Mouse (Mus musculus) ES-E14 (cell line): Measurements from ENCODE around the gene Mknk2. TPM values are rescaled to one million over a fixed set of nuclear protein-coding genes. Genes with fewer than 3 reads are reported as not detected.
A peak's percentile ranks its signal among the peaks of the same experiment; 100 is the strongest.

Experiments
- DNase-seq: peaks from one replicate; pipeline ENCODE4 v3.0.0-alpha.2; 2013; ENCODE audit warnings: low read depth, low spot score
- H3K27ac ChIP-seq: 2 replicates; pipeline ENCODE4 v1.5.1; 2012; ENCODE audit warnings: low read depth, mild to moderate bottlenecking, low read length, moderate library complexity, mixed read lengths; ENCODE audit not compliant: poor library complexity, insufficient read depth, severe bottlenecking
- H3K36me3 ChIP-seq: 2 replicates; pipeline ENCODE4 v1.6.1; 2012; ENCODE audit warnings: mild to moderate bottlenecking, low read length, moderate library complexity, mixed read lengths; ENCODE audit not compliant: control insufficient read depth, poor library complexity, insufficient read depth, severe bottlenecking
- H3K4me1 ChIP-seq, 2 experiments: fragments of 150-350 bp in 1 of 2; sonication (generic) in 1 of 2; 2 replicates each; pipeline ENCODE4 v1.6.1; 2012; ENCODE audit warnings: low read length in 2 of 2, mild to moderate bottlenecking in 1 of 2, mixed read lengths in 1 of 2; ENCODE audit not compliant: control insufficient read depth in 2 of 2, insufficient read depth in 2 of 2, poor library complexity in 1 of 2
- H3K4me3 ChIP-seq, 2 experiments: fragments of 150-350 bp in 1 of 2; sonication (generic) in 1 of 2; 2 replicates each; pipeline ENCODE4 v1.5.1; 2012; ENCODE audit warnings: low read length in 2 of 2, low read depth in 1 of 2, mild to moderate bottlenecking in 1 of 2, mixed read lengths in 1 of 2; ENCODE audit not compliant: insufficient read depth in 1 of 2, poor library complexity in 1 of 2, severe bottlenecking in 1 of 2
- H3K9ac ChIP-seq: 2 replicates; pipeline ENCODE4 v1.6.1; 2012; ENCODE audit warnings: low read depth, mild to moderate bottlenecking, low read length, mixed read lengths; ENCODE audit not compliant: poor library complexity, insufficient read depth, severe bottlenecking
- H3K9me3 ChIP-seq: fragments of 150-350 bp; sonication (generic); 2 replicates; pipeline ENCODE4 v1.6.1; 2012; ENCODE audit warnings: low read depth, mild to moderate bottlenecking, low read length; ENCODE audit not compliant: control insufficient read depth, insufficient read depth
- CHD2 ChIP-seq: IDR thresholded peaks from 2 replicates; pipeline ENCODE4 v1.6.1; 2014; ENCODE audit warnings: mild to moderate bottlenecking, low read depth, low read length, inconsistent platforms
- HCFC1 ChIP-seq: IDR thresholded peaks from 2 replicates; pipeline ENCODE4 v1.6.1; 2012; ENCODE audit warnings: low read length, inconsistent platforms, borderline replicate concordance; ENCODE audit not compliant: insufficient read depth
- MAFK ChIP-seq: IDR thresholded peaks from 2 replicates; pipeline ENCODE4 v1.6.1; 2014; ENCODE audit warnings: mild to moderate bottlenecking, low read depth, low read length, inconsistent platforms; ENCODE audit not compliant: insufficient read depth
- ZC3H11A ChIP-seq: IDR thresholded peaks from 2 replicates; pipeline ENCODE4 v1.6.1; 2012; ENCODE audit warnings: low read depth, mild to moderate bottlenecking, inconsistent platforms, low read length, borderline replicate concordance
- ZNF384 ChIP-seq: IDR thresholded peaks from 2 replicates; pipeline ENCODE4 v1.6.1; 2012; ENCODE audit warnings: low read depth, low read length, inconsistent platforms
- in situ Hi-C, 2 experiments: fragments of 600-800 bp; cut with MboI; formaldehyde crosslinking; loops; one replicate each; pipeline ENCODE4 v1.15.1; 2025; ENCODE audit warnings: low sequenced_read_pairs in 2 of 2, inconsistent platforms in 1 of 2; ENCODE audit not compliant: unreplicated experiment in 2 of 2
- total RNA-seq: library from RNA; depleted of rRNA; stranded (reverse); fragments of 300-350 nt; gene quantifications from 2 replicates; pipeline ENCODE4 v1.2.3, GENCODE M21; 2012

Gene Mknk2
- total RNA-seq, 1 experiment, result 40.7 TPM

DNA sequence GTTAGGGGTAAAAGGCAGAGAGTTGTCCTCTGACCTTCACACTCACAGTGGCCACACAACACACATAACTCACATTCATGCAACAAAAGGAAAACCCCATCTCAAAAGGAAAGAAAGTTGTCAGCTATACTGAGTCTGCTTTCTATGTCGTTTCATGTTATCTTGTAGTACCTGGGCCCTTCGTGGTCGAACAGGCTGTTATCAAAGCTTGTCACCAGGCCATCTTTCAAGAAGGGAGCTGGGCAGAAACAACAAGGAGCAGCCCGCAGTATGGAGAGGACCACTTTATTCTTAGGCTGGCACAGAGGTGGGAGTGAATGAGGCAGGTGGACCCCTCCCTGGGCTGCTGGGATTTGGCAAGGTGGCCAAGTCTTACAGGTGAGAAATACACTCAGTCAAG is 7.1 kb upstream of the Mknk2 start:
- H3K36me3 ChIP-seq, result peaks cover 8% of the 10 kb centered on the region; the same call in 1 of the 2 replicates
- no peak overlapping the region for H3K27ac ChIP-seq
- DNase-seq, result no peak
- H3K9me3 ChIP-seq, result no peaks in the 10 kb centered on the region
- TF ChIP-seq MAFK (no peak), ZNF384 (no peak), CHD2 (no peak), HCFC1 (no peak), ZC3H11A (no peak)
- H3K4me1 ChIP-seq, result no peaks in the 10 kb centered on the region
- no peak overlapping the region for H3K4me3 ChIP-seq
- in situ Hi-C loops, result no loop called here
- no peak overlapping the region for H3K9ac ChIP-seq

- H3K27ac ChIP-seq, result no peak overlapping the region
- H3K36me3 ChIP-seq, result peaks cover 7% of the 10 kb centered on the region; the same call in 1 of the 2 replicates
- TF ChIP-seq CHD2 (no peak), MAFK (0 out of 2 replicates have a peak, but pooled peaks have one; percentile 13), ZC3H11A (peak; percentile 28; the same call in 1 of the 2 replicates)
- peaks cover 0 to 5% of the 10 kb centered on the region in 2 experiments; a peak in 1 of 4 replicates for H3K4me1 ChIP-seq
- H3K9ac ChIP-seq, result no peak overlapping the region
- DNase-seq, result no peak
- no peaks in the 10 kb centered on the region for H3K9me3 ChIP-seq
- no peak overlapping the region for H3K4me3 ChIP-seq
- in situ Hi-C loops, result no loop called here
Observed at GRCm38 (mm10) chr10:80684214-80684613, 6.3 kb upstream of the Mknk2 start.

DNA sequence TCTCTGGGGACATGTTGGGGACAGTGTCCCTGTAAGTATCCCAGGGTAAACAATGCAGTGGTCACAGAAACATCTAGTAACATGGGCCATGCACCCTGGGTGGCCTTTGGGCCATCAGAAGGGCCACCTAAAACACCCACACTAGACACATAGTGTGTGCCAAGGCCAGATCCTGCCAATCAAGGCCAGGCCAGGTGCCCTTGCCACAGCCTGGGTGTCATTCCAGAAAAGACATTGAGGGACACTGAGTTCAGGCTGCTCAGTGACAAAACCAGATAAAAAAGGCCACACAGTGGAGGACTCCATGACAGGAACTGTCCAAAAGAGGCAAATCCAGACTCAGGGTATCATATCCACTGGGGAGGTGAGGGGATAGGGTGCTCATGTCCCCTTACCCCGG is 5.7 kb upstream of the Mknk2 start:
- TF ChIP-seq ZNF384, result no peak
- no peak for TF ChIP-seq CHD2
- no peak for DNase-seq
- peaks cover 0 to 9% of the 10 kb centered on the region in 2 experiments; a peak in 3 of 4 replicates for H3K4me1 ChIP-seq
- in situ Hi-C loops, result no loop called here
- no peak overlapping the region for H3K27ac ChIP-seq
- no peak overlapping the region for H3K4me3 ChIP-seq
- H3K9me3 ChIP-seq, result no peaks in the 10 kb centered on the region
- no peak overlapping the region for H3K9ac ChIP-seq
- peaks cover 7% of the 10 kb centered on the region; the same call in 1 of the 2 replicates for H3K36me3 ChIP-seq

DNA sequence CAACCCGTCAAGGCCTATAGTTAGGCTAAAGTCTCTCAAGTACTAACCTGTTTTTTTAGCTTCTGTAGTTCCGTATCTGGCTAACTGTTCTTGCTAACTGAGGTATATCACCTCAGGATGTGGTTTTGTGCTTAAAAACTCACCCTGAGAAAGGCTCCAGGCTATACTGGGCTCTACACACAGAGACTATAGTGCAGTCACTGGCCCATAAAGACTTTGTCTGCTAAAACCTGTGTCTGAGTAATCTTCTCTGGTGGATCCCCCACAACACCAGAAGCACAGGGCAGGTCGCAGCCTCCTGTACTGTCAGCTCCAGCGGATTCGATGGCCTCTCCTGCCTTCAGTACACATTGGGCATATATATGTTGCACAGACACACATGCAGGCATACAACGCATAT is 4.1 kb upstream of the Mknk2 start:
- no peak overlapping the region for H3K9ac ChIP-seq
- DNase-seq, result no peak
- no peak overlapping the region for H3K4me3 ChIP-seq
- peaks cover 7% of the 10 kb centered on the region; the same call in 1 of the 2 replicates for H3K36me3 ChIP-seq
- H3K4me1 ChIP-seq, result peaks cover 4 to 20% of the 10 kb centered on the region in 2 experiments
- H3K27ac ChIP-seq, result no peak overlapping the region
- in situ Hi-C loops, result no loop called here
- H3K9me3 ChIP-seq, result no peaks in the 10 kb centered on the region
- no peak for TF ChIP-seq CHD2
- no peak for TF ChIP-seq MAFK
- no peak for TF ChIP-seq ZNF384
- TF ChIP-seq ZC3H11A, result no peak
- TF ChIP-seq HCFC1, result no peak

DNA sequence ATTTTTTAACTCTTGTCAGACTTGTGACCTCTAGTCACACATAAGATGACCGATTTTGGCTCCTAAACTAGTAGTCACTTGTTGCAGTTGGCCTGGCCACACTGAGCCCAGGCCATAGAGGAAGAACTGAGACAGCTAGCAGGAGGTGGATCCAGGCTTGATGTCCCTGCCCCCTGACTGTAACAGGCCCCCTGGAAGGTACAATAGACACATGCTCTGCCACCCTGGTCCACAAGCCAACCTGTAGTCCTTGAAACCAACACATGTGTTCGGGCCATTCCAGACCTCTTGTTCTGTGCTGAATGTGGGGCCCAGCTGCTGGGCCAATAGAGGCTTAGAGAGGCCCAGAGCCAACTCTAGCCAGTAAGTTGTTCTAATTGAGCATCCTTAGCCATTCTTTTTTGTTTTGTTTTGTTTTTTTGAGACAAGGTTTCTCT is 2.4 kb upstream of the Mknk2 start:
- TF ChIP-seq ZC3H11A (no peak), ZNF384 (no peak), HCFC1 (no peak), CHD2 (no peak), MAFK (no peak)
- DNase-seq, result no peak
- Histone ChIP-seq H3K4me1 (peaks cover 6 to 20% of the 10 kb centered on the region in 2 experiments), H3K9me3 (no peaks in the 10 kb centered on the region), H3K4me3 (no peak overlapping the region), H3K9ac (no peak overlapping the region), H3K27ac (no peak overlapping the region), H3K36me3 (no peaks in the 10 kb centered on the region)
- in situ Hi-C loops, result no loop called here
